Comparison of ENCODE assay signal across 16 mouse cellular contexts in the genomic region with DNA sequence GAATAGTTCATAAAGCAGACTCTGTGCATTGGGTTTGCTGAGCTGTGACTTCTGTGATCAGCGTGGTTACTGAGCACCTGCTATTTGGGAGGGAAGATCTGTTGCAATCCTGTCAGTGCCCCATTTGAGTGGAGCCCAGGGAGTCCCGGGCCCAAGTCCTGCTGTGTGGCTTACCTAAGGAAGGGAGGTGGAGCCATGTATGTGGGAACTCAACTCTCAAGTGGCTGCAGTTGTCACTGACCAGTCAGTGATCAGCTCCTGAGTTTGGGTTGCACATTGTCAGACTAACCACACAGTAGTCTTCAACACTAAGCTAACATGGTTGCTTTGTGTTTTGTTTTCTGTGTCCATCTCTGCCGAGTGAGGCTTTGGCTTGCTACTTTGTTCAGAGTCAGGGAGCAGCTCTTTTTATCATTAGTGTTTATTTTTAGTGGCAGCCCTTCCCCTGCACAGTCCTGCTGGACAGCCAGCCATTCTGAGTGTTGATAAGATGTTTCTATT. TPM values are rescaled to one million over a fixed set of nuclear protein-coding genes. Genes with fewer than 3 reads are reported as not detected.
DNase-seq lines count a peak whose midpoint lies in the region; ATAC-seq and TF ChIP-seq lines count a peak whose summit lies in the region.
"Had no signal": no experiment of that assay in that cellular context is flagged by ENCODE, and none has a peak within 500 bp of the region (broad histone marks: within the 10 kb centered on the region; RNA-seq: fewer than 3 reads in every experiment).

No protein-coding gene starts in this region.

- 0 out of 2 replicates have a peak overlapping the region, but pooled peaks have one; percentile 32 for H3K27ac ChIP-seq in hindbrain, embryonic 14.5 days
- H3K27ac ChIP-seq in hindbrain, embryonic 11.5 days (ENCODE audit: low read depth, low read length): no peak overlapping the region
- peak overlapping the region; percentile 92 for H3K27ac ChIP-seq in heart, embryonic 16.5 days (ENCODE audit: low read length)
- H3K27ac ChIP-seq in stomach, postnatal 0 days (replicated peaks): peak overlapping the region; percentile 58; the same call in 1 of the 2 replicates
- H3K27ac ChIP-seq in midbrain, embryonic 13.5 days: no peak overlapping the region
- H3K27ac ChIP-seq: forebrain, embryonic 13.5 days; limb, embryonic 12.5 days; midbrain, embryonic 10.5 days had no signal

- H3K27me3 ChIP-seq in hindbrain, embryonic 14.5 days (ENCODE audit: control insufficient read depth, insufficient read depth, low read length): no peaks in the 10 kb centered on the region
- no peaks in the 10 kb centered on the region for H3K27me3 ChIP-seq in hindbrain, embryonic 11.5 days (ENCODE audit: control insufficient read depth, insufficient read depth, low read length)
- H3K27me3 ChIP-seq in megakaryocyte, embryonic 14.5 days (replicated peaks): no peaks in the 10 kb centered on the region
- no peaks in the 10 kb centered on the region for H3K27me3 ChIP-seq in heart, embryonic 16.5 days (ENCODE audit: control insufficient read depth, insufficient read depth, low read length)
- no peaks in the 10 kb centered on the region for H3K27me3 ChIP-seq in stomach, postnatal 0 days (ENCODE audit: control insufficient read depth, insufficient read depth, low read length)
- H3K27me3 ChIP-seq in midbrain, embryonic 13.5 days: no peaks in the 10 kb centered on the region
- H3K27me3 ChIP-seq: forebrain, embryonic 13.5 days; limb, embryonic 12.5 days had no signal

- ATAC-seq in hindbrain, embryonic 14.5 days (ENCODE audit: low FRiP score): no peak
- ATAC-seq in hindbrain, embryonic 11.5 days (ENCODE audit: low FRiP score): no peak
- ATAC-seq in megakaryocyte, adult 5-6 weeks (ENCODE audit: poor library complexity, severe bottlenecking): no peak
- ATAC-seq in heart, embryonic 16.5 days (replicated peaks; ENCODE audit: extremely low read depth, insufficient read depth, low FRiP score): peak; percentile 63
- no peak for ATAC-seq in stomach, postnatal 0 days (ENCODE audit: low FRiP score, low TSS enrichment)
- ATAC-seq in midbrain, embryonic 13.5 days: no peak
- ATAC-seq: forebrain, embryonic 13.5 days; inflammation-experienced regulatory T-cells, adult 6 months had no signal

- H3K4me2 ChIP-seq in hindbrain, embryonic 14.5 days (replicated peaks): no peak overlapping the region
- no peak overlapping the region for H3K4me2 ChIP-seq in hindbrain, embryonic 11.5 days (replicated peaks; ENCODE audit: low read depth, low read length)
- H3K4me2 ChIP-seq in heart, embryonic 16.5 days (ENCODE audit: low read depth, low read length): peak overlapping the region; percentile 56
- H3K4me2 ChIP-seq in stomach, postnatal 0 days (replicated peaks; ENCODE audit: low read depth): no peak overlapping the region
- H3K4me2 ChIP-seq in midbrain, embryonic 13.5 days (replicated peaks): no peak overlapping the region
- H3K4me2 ChIP-seq: forebrain, embryonic 13.5 days; limb, embryonic 12.5 days had no signal

- no peak overlapping the region for H3K9ac ChIP-seq in hindbrain, embryonic 14.5 days
- H3K9ac ChIP-seq in hindbrain, embryonic 11.5 days (ENCODE audit: low read depth, low read length): no peak overlapping the region
- H3K9ac ChIP-seq in heart, embryonic 16.5 days (ENCODE audit: low read length): peak overlapping the region; percentile 56
- no peak overlapping the region for H3K9ac ChIP-seq in stomach, postnatal 0 days (ENCODE audit: low read length)
- H3K9ac ChIP-seq in midbrain, embryonic 13.5 days (replicated peaks): no peak overlapping the region
- H3K9ac ChIP-seq: forebrain, embryonic 13.5 days; limb, embryonic 12.5 days had no signal

- H3K4me3 ChIP-seq in hindbrain, embryonic 14.5 days (replicated peaks; ENCODE audit: low read length): no peak overlapping the region
- H3K4me3 ChIP-seq in hindbrain, embryonic 11.5 days (ENCODE audit: low read depth, low read length): no peak overlapping the region
- peak overlapping the region; percentile 88 for H3K4me3 ChIP-seq in megakaryocyte, embryonic 14.5 days (replicated peaks)
- H3K4me3 ChIP-seq in heart, embryonic 16.5 days (ENCODE audit: low read length): peak overlapping the region; percentile 0; the same call in 1 of the 2 replicates
- no peak overlapping the region for H3K4me3 ChIP-seq in stomach, postnatal 0 days (ENCODE audit: low read depth, low read length)
- no peak overlapping the region for H3K4me3 ChIP-seq in midbrain, embryonic 13.5 days (replicated peaks)
- H3K4me3 ChIP-seq: forebrain, embryonic 13.5 days; limb, embryonic 12.5 days; midbrain, embryonic 10.5 days had no signal

- peaks cover 4% of the 10 kb centered on the region; the same call in 1 of the 2 replicates for H3K36me3 ChIP-seq in hindbrain, embryonic 14.5 days (replicated peaks; ENCODE audit: control insufficient read depth, insufficient read depth)
- no peaks in the 10 kb centered on the region for H3K36me3 ChIP-seq in hindbrain, embryonic 11.5 days (ENCODE audit: control insufficient read depth, insufficient read depth, low read length)
- H3K36me3 ChIP-seq in megakaryocyte, embryonic 14.5 days (replicated peaks; ENCODE audit: low read length): peaks cover 62% of the 10 kb centered on the region
- peaks cover 7% of the 10 kb centered on the region for H3K36me3 ChIP-seq in heart, embryonic 16.5 days (ENCODE audit: control insufficient read depth, insufficient read depth)
- H3K36me3 ChIP-seq in stomach, postnatal 0 days (ENCODE audit: control insufficient read depth, insufficient read depth, low read length): no peaks in the 10 kb centered on the region
- H3K36me3 ChIP-seq in midbrain, embryonic 13.5 days: peaks cover 15% of the 10 kb centered on the region

- H3K9me3 ChIP-seq in hindbrain, embryonic 14.5 days (ENCODE audit: control insufficient read depth, low read length): no peaks in the 10 kb centered on the region
- H3K9me3 ChIP-seq in hindbrain, embryonic 11.5 days (ENCODE audit: control insufficient read depth, low read length): no peaks in the 10 kb centered on the region
- H3K9me3 ChIP-seq in megakaryocyte, embryonic 14.5 days: no peaks in the 10 kb centered on the region
- no peaks in the 10 kb centered on the region for H3K9me3 ChIP-seq in heart, embryonic 16.5 days (replicated peaks; ENCODE audit: control insufficient read depth, low read length)
- H3K9me3 ChIP-seq in stomach, postnatal 0 days (ENCODE audit: control insufficient read depth, low read length): no peaks in the 10 kb centered on the region
- no peaks in the 10 kb centered on the region for H3K9me3 ChIP-seq in midbrain, embryonic 13.5 days
- H3K9me3 ChIP-seq: forebrain, embryonic 13.5 days; limb, embryonic 12.5 days; midbrain, embryonic 10.5 days had no signal

- no peak for DNase-seq in hindbrain, embryonic 14.5 days (ENCODE audit: low spot score)
- DNase-seq in hindbrain, embryonic 11.5 days (ENCODE audit: low spot score): no peak
- no peak for DNase-seq in stomach, postnatal 0 days (ENCODE audit: low spot score)
- no peak for DNase-seq in thymus, postnatal 36 days
- DNase-seq: cerebellum, postnatal 10 days; gastrocnemius, postnatal 14 days; layer of hippocampus, adult 9-11 months; thymus, postnatal 25 days had no signal

- peaks cover 16% of the 10 kb centered on the region for H3K4me1 ChIP-seq in hindbrain, embryonic 14.5 days (replicated peaks; ENCODE audit: control insufficient read depth, insufficient read depth, low read length)
- no peaks in the 10 kb centered on the region for H3K4me1 ChIP-seq in hindbrain, embryonic 11.5 days (replicated peaks; ENCODE audit: control insufficient read depth, insufficient read depth, low read length)
- H3K4me1 ChIP-seq in megakaryocyte, embryonic 14.5 days: peaks cover 98% of the 10 kb centered on the region
- H3K4me1 ChIP-seq in heart, embryonic 16.5 days (ENCODE audit: control insufficient read depth, insufficient read depth, low read length): peaks cover 57% of the 10 kb centered on the region
- H3K4me1 ChIP-seq in stomach, postnatal 0 days (replicated peaks; ENCODE audit: control insufficient read depth, insufficient read depth): peaks cover 11% of the 10 kb centered on the region
- peaks cover 27% of the 10 kb centered on the region for H3K4me1 ChIP-seq in midbrain, embryonic 13.5 days (replicated peaks)

- no peak for TF ChIP-seq CTCF in stomach, postnatal 0 days (IDR thresholded peaks at IDR 0.05; ENCODE audit: low read depth)

- WGBS in hindbrain, embryonic 14.5 days: 43% methylated on average over 3 of the region's 3 CpGs
- WGBS in hindbrain, embryonic 11.5 days: 47% methylated on average over 3 of the region's 3 CpGs
- 5% methylated on average over 3 of the region's 3 CpGs for WGBS in heart, embryonic 16.5 days
- WGBS in stomach, postnatal 0 days: 10% methylated on average over 3 of the region's 3 CpGs
- WGBS in midbrain, embryonic 13.5 days: 45% methylated on average over 3 of the region's 3 CpGs

- TF ChIP-seq EP300 in stomach, postnatal 0 days (optimal IDR thresholded peaks at IDR 0.05): no peak

RNA-seq across cellular contexts. Expression of a gene that starts 19.6 kb away (rescaled TPM):
- polyA plus RNA-seq in hindbrain, embryonic 14.5 days (2014; fragmentation: Nextera tagmentation; extraction: Ambion mirVana): 30.7 and 33.3 TPM in 2 replicates
- polyA plus RNA-seq in hindbrain, embryonic 11.5 days (2014; fragmentation: Nextera tagmentation; extraction: Ambion mirVana): 26.9 and 29.5 TPM in 2 replicates
- 21.2 and 22.5 TPM in 2 replicates for polyA plus RNA-seq in megakaryocyte, embryonic 14.5 days (2012; ENCODE audit: insufficient read depth, low replicate concordance)
- total RNA-seq in megakaryocyte, adult 5-6 weeks (2015): 14.9 and 15.3 TPM in 2 replicates
- total RNA-seq in megakaryocyte, adult 5-6 weeks (2017): 24.7 and 27.7 TPM in 2 replicates
- polyA plus RNA-seq in heart, embryonic 16.5 days (2015; fragmentation: Nextera tagmentation; extraction: Ambion mirVana): 55.9 and 59.8 TPM in 2 replicates
- 19.6 TPM in 2 replicates for polyA plus RNA-seq in stomach, postnatal 0 days (2015; fragmentation: Nextera tagmentation; extraction: Ambion mirVana)
- 24.0 and 26.6 TPM in 2 replicates for polyA plus RNA-seq in midbrain, embryonic 13.5 days (2015; fragmentation: Nextera tagmentation; extraction: Ambion mirVana)

RNA-seq across cellular contexts. Expression of a gene that starts 40.8 kb away (rescaled TPM):
- polyA plus RNA-seq in hindbrain, embryonic 14.5 days (2014; fragmentation: Nextera tagmentation; extraction: Ambion mirVana): 1.5 and 2.2 TPM in 2 replicates
- 0.56 and 1.1 TPM in 2 replicates for polyA plus RNA-seq in hindbrain, embryonic 11.5 days (2014; fragmentation: Nextera tagmentation; extraction: Ambion mirVana)
- 9.1 and 10.4 TPM in 2 replicates for polyA plus RNA-seq in megakaryocyte, embryonic 14.5 days (2012; ENCODE audit: insufficient read depth, low replicate concordance)
- 10.7 and 12.2 TPM in 2 replicates for total RNA-seq in megakaryocyte, adult 5-6 weeks (2015)
- 26.1 and 30.9 TPM in 2 replicates for total RNA-seq in megakaryocyte, adult 5-6 weeks (2017)
- 0.22 and 0.29 TPM in 2 replicates for polyA plus RNA-seq in heart, embryonic 16.5 days (2015; fragmentation: Nextera tagmentation; extraction: Ambion mirVana)
- polyA plus RNA-seq in stomach, postnatal 0 days (2015; fragmentation: Nextera tagmentation; extraction: Ambion mirVana): 0.23 and 0.25 TPM in 2 replicates
- 1.8 TPM in 2 replicates for polyA plus RNA-seq in midbrain, embryonic 13.5 days (2015; fragmentation: Nextera tagmentation; extraction: Ambion mirVana)

Comparison
In these comparisons a context has a peak if more than half of its experiments do, and no peak if none do; other contexts are left out.
1. H3K27ac ChIP-seq: peak in hindbrain, embryonic 14.5 days (single experiment), heart, embryonic 16.5 days (single experiment) and stomach, postnatal 0 days (single experiment); none in hindbrain, embryonic 11.5 days (single experiment) and midbrain, embryonic 13.5 days (single experiment).
2. H3K4me3 ChIP-seq: peak in megakaryocyte, embryonic 14.5 days (single experiment) and heart, embryonic 16.5 days (single experiment); none in hindbrain, embryonic 14.5 days (single experiment), hindbrain, embryonic 11.5 days (single experiment), stomach, postnatal 0 days (single experiment) and midbrain, embryonic 13.5 days (single experiment).